Mouse (Mus musculus): ENCODE data around the gene Rps25. TPM values are rescaled to one million over a fixed set of nuclear protein-coding genes. Genes with fewer than 3 reads are reported as not detected.

Rps25 gene
- polyA plus RNA-seq, 1 experiment = 1,955 TPM

DNA sequence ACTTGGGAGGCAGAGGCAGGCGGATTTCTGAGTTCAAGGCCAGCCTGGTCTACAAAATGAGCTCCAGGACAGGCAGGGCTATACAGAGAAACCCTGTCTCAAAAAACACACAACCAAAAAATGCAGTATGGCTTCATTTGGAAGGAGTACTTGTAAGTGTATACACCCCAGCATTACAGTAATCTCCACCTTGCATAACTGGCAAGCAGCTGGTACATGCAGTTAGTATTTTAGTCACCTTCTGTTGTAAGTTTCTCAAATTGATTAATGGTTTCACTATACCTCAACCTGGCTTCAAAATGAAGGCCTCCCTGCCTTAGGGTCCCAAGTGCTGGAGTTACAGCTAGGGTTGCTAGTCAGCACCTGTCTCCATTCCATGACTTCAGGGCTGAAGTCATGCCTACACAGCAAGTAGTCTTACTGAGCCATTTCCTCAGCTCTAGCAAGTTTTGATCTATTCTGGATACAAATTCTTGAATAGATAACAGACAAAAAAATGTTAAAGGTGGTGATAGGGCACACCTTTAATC, 4.7 kb downstream of the Rps25 start:
- Histone ChIP-seq H3K4me3 (no peak overlapping the region), H3K4me2 (ENCODE audit: low read depth) (no peak overlapping the region), H3ac (ENCODE audit: control insufficient read depth, insufficient read length) (no peak overlapping the region), H3K27me3 (ENCODE audit: control insufficient read depth, insufficient read depth, insufficient read length) (no peaks in the 10 kb centered on the region), H3K79me2 (ENCODE audit: control insufficient read depth, insufficient read depth) (peaks cover 29% of the 10 kb centered on the region), H3K36me3 (ENCODE audit: control insufficient read depth, insufficient read depth) (peaks cover 46% of the 10 kb centered on the region)
- TF ChIP-seq POLR2AphosphoS2 (IDR thresholded peaks at IDR 0.05; ENCODE audit: insufficient read length, low read depth) = peak; percentile 53
- no peak for TF ChIP-seq CEBPB (IDR thresholded peaks at IDR 0.05; ENCODE audit: insufficient read depth, poor library complexity, severe bottlenecking)

GRCm38 (mm10) chr9:44412306-44412705, 5.4 kb downstream of the Rps25 start:
- Histone ChIP-seq H3ac (ENCODE audit: control insufficient read depth, insufficient read length) (no peak overlapping the region), H3K27me3 (ENCODE audit: control insufficient read depth, insufficient read depth, insufficient read length) (no peaks in the 10 kb centered on the region), H3K4me3 (no peak overlapping the region), H3K4me2 (ENCODE audit: low read depth) (no peak overlapping the region), H3K36me3 (ENCODE audit: control insufficient read depth, insufficient read depth) (peaks cover 46% of the 10 kb centered on the region), H3K79me2 (ENCODE audit: control insufficient read depth, insufficient read depth) (peaks cover 32% of the 10 kb centered on the region)
- no peak for TF ChIP-seq TCF12 (IDR thresholded peaks at IDR 0.05; ENCODE audit: insufficient read depth, poor library complexity, severe bottlenecking)
- TF ChIP-seq POLR2A (IDR thresholded peaks at IDR 0.05; ENCODE audit: insufficient read length, low read depth) = no peak
- TF ChIP-seq E2F4 (IDR thresholded peaks at IDR 0.05; ENCODE audit: insufficient read depth) = no peak
- no peak for TF ChIP-seq MAX (IDR thresholded peaks at IDR 0.05; ENCODE audit: low read depth)
- TF ChIP-seq MYOD1 (IDR thresholded peaks at IDR 0.05; ENCODE audit: control insufficient read depth in 1 of 3, insufficient read length in 2 of 3, low read depth in 2 of 3) = no peak
- no peak for TF ChIP-seq SRF (IDR thresholded peaks at IDR 0.05; ENCODE audit: control insufficient read depth, insufficient read length, low read depth)
- TF ChIP-seq MYOG (IDR thresholded peaks at IDR 0.05; ENCODE audit: control insufficient read depth in 1 of 3, insufficient read depth in 1 of 3, insufficient read length in 2 of 3, low read depth in 2 of 3) = no peak
- TF ChIP-seq REST (IDR thresholded peaks at IDR 0.05; ENCODE audit: insufficient read depth, insufficient read length) = no peak
- TF ChIP-seq TCF3 (IDR thresholded peaks at IDR 0.05; ENCODE audit: insufficient read length, low read depth) = no peak
- no peak for TF ChIP-seq USF1 (IDR thresholded peaks at IDR 0.05; ENCODE audit: low read depth)
- TF ChIP-seq CEBPB (IDR thresholded peaks at IDR 0.05; ENCODE audit: insufficient read depth, poor library complexity, severe bottlenecking) = no peak
- no peak for TF ChIP-seq POLR2AphosphoS2 (IDR thresholded peaks at IDR 0.05; ENCODE audit: insufficient read length, low read depth)

DNA sequence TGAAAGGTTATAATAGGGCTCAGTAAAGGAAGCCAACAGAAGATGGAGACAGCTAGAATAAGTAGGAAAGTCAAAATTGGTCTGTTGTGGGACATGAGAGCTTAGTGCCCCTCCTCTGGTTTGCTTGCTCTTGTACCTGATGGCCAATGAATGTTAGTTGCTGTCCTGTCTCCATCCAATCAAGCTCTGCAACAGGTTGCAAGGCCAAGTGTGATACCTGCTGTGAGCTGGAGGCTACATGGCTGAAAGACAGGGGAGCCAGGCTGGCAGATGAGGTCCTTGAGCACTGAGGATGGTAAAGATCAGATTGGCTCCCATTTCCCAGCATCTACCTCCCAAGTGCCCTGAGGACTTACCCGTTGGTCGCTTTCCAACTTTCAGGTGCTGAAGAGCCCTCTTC, 5.8 kb downstream of the Rps25 start:
- no peaks in the 10 kb centered on the region for H3K27me3 ChIP-seq (ENCODE audit: control insufficient read depth, insufficient read depth, insufficient read length)
- peaks cover 31% of the 10 kb centered on the region for H3K79me2 ChIP-seq (ENCODE audit: control insufficient read depth, insufficient read depth)
- peaks cover 46% of the 10 kb centered on the region for H3K36me3 ChIP-seq (ENCODE audit: control insufficient read depth, insufficient read depth)
- H3ac ChIP-seq (ENCODE audit: control insufficient read depth, insufficient read length) = no peak overlapping the region
- H3K4me3 ChIP-seq = no peak overlapping the region
- no peak overlapping the region for H3K4me2 ChIP-seq (ENCODE audit: low read depth)
- TF ChIP-seq POLR2AphosphoS2 (IDR thresholded peaks at IDR 0.05; ENCODE audit: insufficient read length, low read depth) (peak; percentile 74), MAX (IDR thresholded peaks at IDR 0.05; ENCODE audit: low read depth) (no peak), POLR2A (IDR thresholded peaks at IDR 0.05; ENCODE audit: insufficient read length, low read depth) (peak; percentile 30)

- peak overlapping the region; percentile 21 for H3ac ChIP-seq (ENCODE audit: control insufficient read depth, insufficient read length)
- H3K79me2 ChIP-seq (ENCODE audit: control insufficient read depth, insufficient read depth) = peaks cover 7% of the 10 kb centered on the region
- TF ChIP-seq MYOD1 (IDR thresholded peaks at IDR 0.05; ENCODE audit: control insufficient read depth in 1 of 3, insufficient read length in 2 of 3, low read depth in 2 of 3) (no peak), POLR2AphosphoS2 (IDR thresholded peaks at IDR 0.05; ENCODE audit: insufficient read length, low read depth) (no peak), REST (IDR thresholded peaks at IDR 0.05; ENCODE audit: insufficient read depth, insufficient read length) (no peak), TCF12 (IDR thresholded peaks at IDR 0.05; ENCODE audit: insufficient read depth, poor library complexity, severe bottlenecking) (no peak), E2F4 (IDR thresholded peaks at IDR 0.05; ENCODE audit: insufficient read depth) (no peak), SRF (IDR thresholded peaks at IDR 0.05; ENCODE audit: control insufficient read depth, insufficient read length, low read depth) (no peak), MAX (IDR thresholded peaks at IDR 0.05; ENCODE audit: low read depth) (no peak), USF1 (IDR thresholded peaks at IDR 0.05; ENCODE audit: low read depth) (no peak), POLR2A (IDR thresholded peaks at IDR 0.05; ENCODE audit: insufficient read length, low read depth) (no peak), MYOG (IDR thresholded peaks at IDR 0.05; ENCODE audit: control insufficient read depth in 1 of 3, insufficient read depth in 1 of 3, insufficient read length in 2 of 3, low read depth in 2 of 3) (no peak), CEBPB (IDR thresholded peaks at IDR 0.05; ENCODE audit: insufficient read depth, poor library complexity, severe bottlenecking) (no peak), TCF3 (IDR thresholded peaks at IDR 0.05; ENCODE audit: insufficient read length, low read depth) (no peak)
- peaks cover 14% of the 10 kb centered on the region for H3K36me3 ChIP-seq (ENCODE audit: control insufficient read depth, insufficient read depth)
- peak overlapping the region; percentile 83 for H3K4me3 ChIP-seq
- H3K27me3 ChIP-seq (ENCODE audit: control insufficient read depth, insufficient read depth, insufficient read length) = no peaks in the 10 kb centered on the region
- H3K4me2 ChIP-seq (ENCODE audit: low read depth) = peak overlapping the region; percentile 89
These were observed 10.4 kb downstream of the Rps25 start for GRCm38 (mm10) chr9:44417156-44417891.

GRCm38 (mm10) chr9:44417892-44418363, 11.0 kb downstream of the Rps25 start:
- peak; percentile 58 for TF ChIP-seq POLR2AphosphoS2 (IDR thresholded peaks at IDR 0.05; ENCODE audit: insufficient read length, low read depth)
- TF ChIP-seq POLR2A (IDR thresholded peaks at IDR 0.05; ENCODE audit: insufficient read length, low read depth) = peak; percentile 64
- TF ChIP-seq TCF12 (IDR thresholded peaks at IDR 0.05; ENCODE audit: insufficient read depth, poor library complexity, severe bottlenecking) = no peak
- Histone ChIP-seq H3K79me2 (ENCODE audit: control insufficient read depth, insufficient read depth) (peaks cover 7% of the 10 kb centered on the region), H3K36me3 (ENCODE audit: control insufficient read depth, insufficient read depth) (peaks cover 9% of the 10 kb centered on the region), H3K27me3 (ENCODE audit: control insufficient read depth, insufficient read depth, insufficient read length) (no peaks in the 10 kb centered on the region), H3ac (ENCODE audit: control insufficient read depth, insufficient read length) (peak overlapping the region; percentile 21), H3K4me2 (ENCODE audit: low read depth) (peak overlapping the region; percentile 89), H3K4me3 (peak overlapping the region; percentile 83)
